Mouse (Mus musculus): ENCODE measurements around the gene Igf2r. TPM values are rescaled to one million over a fixed set of nuclear protein-coding genes. Genes with fewer than 3 reads are reported as not detected.

Gene Igf2r
- polyA plus RNA-seq, 1 experiment from 2014 or later = 6.5 TPM

DNA sequence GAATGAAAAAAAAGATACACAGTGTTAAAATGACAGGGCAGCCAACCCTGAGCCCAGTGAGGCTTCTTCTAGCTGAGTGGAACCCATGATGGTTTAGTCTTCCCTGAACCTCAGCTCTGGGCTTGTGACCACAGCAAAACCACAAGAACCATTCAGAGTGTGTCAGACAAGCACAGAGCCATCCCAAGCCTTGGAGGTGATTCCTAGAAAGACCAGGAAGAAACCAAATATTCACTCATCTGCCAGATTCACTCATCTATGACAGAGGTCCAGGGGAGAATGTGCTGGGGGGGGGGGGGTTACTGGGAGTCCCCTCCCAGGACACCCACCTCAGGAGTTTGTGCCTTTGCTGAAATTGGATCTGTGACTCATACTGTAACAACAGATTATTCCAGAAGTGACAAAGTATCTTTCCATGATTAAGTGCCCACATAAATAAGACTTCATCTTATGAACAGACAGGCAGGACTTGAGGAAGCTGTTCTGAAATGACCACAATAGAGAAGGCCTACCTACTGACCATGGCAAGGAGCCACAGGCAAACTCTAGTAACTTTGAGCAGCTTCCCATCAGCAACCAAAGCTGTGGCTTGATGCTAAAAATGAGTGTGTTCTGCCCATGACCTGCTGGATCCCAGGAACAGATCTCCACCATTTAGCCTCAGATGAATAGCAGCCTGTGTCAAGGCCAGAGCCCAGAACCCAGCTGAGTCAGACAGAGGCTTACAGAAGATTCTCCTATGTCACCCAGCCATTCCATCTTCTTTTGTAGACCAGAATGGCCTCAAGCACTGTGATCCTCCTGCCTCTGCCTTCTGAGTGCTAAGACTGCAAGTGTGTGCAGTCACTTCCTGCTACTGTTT is 35.4 kb upstream of the Igf2r start:
- Histone ChIP-seq H3K4me3 (ENCODE audit: low read depth, low read length) (no peak overlapping the region), H3K9ac (replicated peaks) (no peak overlapping the region), H3K27ac (ENCODE audit: low read depth) (no peak overlapping the region), H3K9me3 (ENCODE audit: low read length) (no peaks in the 10 kb centered on the region), H3K4me2 (ENCODE audit: low read depth, low read length) (no peak overlapping the region), H3K4me1 (ENCODE audit: insufficient read depth) (no peaks in the 10 kb centered on the region), H3K36me3 (replicated peaks; ENCODE audit: insufficient read depth, low read length) (no peaks in the 10 kb centered on the region), H3K27me3 (ENCODE audit: insufficient read depth, low read length) (no peaks in the 10 kb centered on the region)
- ATAC-seq (no peak), DNase-seq (peak; percentile 4)
- no peak for TF ChIP-seq EP300 (IDR thresholded peaks at IDR 0.05; ENCODE audit: low read depth)
- no peak for TF ChIP-seq CTCF (IDR thresholded peaks at IDR 0.05; ENCODE audit: low read depth)

- no peak overlapping the region for H3K4me3 ChIP-seq (ENCODE audit: low read depth, low read length)
- 0 out of 2 replicates have a peak, but pooled peaks cover 3% of the 10 kb centered on the region for H3K4me1 ChIP-seq (ENCODE audit: insufficient read depth)
- H3K9ac ChIP-seq (replicated peaks) = no peak overlapping the region
- no peaks in the 10 kb centered on the region for H3K36me3 ChIP-seq (replicated peaks; ENCODE audit: insufficient read depth, low read length)
- DNase-seq = no peak
- TF ChIP-seq EP300 (IDR thresholded peaks at IDR 0.05; ENCODE audit: low read depth) (no peak), CTCF (IDR thresholded peaks at IDR 0.05; ENCODE audit: low read depth) (no peak)
- 69% methylated on average over 9 of the region's 9 CpGs for WGBS (ENCODE audit: insufficient replicate concordance)
- H3K9me3 ChIP-seq (ENCODE audit: low read length) = no peaks in the 10 kb centered on the region
- no peaks in the 10 kb centered on the region for H3K27me3 ChIP-seq (ENCODE audit: insufficient read depth, low read length)
- ATAC-seq = no peak
- no peak overlapping the region for H3K4me2 ChIP-seq (ENCODE audit: low read depth, low read length)
- no peak overlapping the region for H3K27ac ChIP-seq (ENCODE audit: low read depth)
These were observed 32.5 kb upstream of the Igf2r start for GRCm38 (mm10) chr17:12801861-12802540.

DNA sequence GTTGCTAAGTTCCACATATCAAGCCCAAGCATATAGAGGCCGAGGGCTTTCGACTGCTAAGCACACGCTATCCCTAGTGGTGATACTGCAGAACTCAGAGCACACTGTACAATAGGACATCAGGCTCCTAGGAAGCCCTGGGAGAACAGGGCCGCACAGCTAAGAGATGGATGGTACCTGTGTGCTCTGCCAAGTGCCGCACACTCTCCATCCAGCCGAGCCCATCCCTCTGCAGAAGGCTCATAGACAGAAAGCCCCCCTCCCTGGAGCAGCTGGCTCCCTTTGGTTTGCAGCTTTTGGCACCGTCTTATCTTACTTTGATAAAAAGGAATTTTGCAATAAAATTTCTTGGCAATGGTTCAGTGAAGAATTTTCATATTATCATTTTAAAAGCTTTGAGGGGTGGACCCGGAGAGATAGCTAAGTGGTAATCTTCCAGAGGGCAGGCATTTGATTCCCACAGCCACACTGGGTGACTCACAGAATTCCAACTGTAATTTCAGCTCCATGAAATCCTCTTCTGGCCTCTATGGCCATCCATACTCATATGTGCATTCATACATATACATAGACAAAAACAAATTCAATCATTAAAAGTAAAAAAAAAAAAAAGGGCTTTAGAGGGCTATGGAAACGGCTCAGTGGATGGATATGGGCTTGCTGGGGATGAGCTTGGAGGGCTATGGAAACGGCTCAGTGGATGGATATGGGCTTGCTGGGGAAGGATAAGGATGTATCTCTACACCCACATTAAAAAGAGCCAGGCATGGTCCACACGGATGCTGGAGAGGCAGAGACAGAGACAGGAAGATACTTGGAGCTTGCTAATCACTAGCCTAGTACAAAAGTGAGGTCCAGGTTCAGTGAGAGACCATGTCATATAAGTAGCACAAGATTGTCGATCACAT is 30.2 kb upstream of the Igf2r start:
- H3K27me3 ChIP-seq (ENCODE audit: insufficient read depth, low read length) = no peaks in the 10 kb centered on the region
- H3K4me3 ChIP-seq (ENCODE audit: low read depth, low read length) = no peak overlapping the region
- H3K4me1 ChIP-seq (ENCODE audit: insufficient read depth) = peaks cover 17% of the 10 kb centered on the region
- H3K27ac ChIP-seq (ENCODE audit: low read depth) = no peak overlapping the region
- H3K36me3 ChIP-seq (replicated peaks; ENCODE audit: insufficient read depth, low read length) = no peaks in the 10 kb centered on the region
- H3K4me2 ChIP-seq (ENCODE audit: low read depth, low read length) = no peak overlapping the region
- no peak for ATAC-seq
- no peak overlapping the region for H3K9ac ChIP-seq (replicated peaks)
- peak; percentile 1 for DNase-seq
- TF ChIP-seq EP300 (IDR thresholded peaks at IDR 0.05; ENCODE audit: low read depth) (no peak), CTCF (IDR thresholded peaks at IDR 0.05; ENCODE audit: low read depth) (peak; percentile 38; the same call in 1 of the 2 replicates)
- WGBS (ENCODE audit: insufficient replicate concordance) = 66% methylated on average over 12 of the region's 12 CpGs
- H3K9me3 ChIP-seq (ENCODE audit: low read length) = no peaks in the 10 kb centered on the region

GRCm38 (mm10) chr17:12798571-12798970 is 29.1 kb upstream of the Igf2r start:
- Histone ChIP-seq H3K4me3 (ENCODE audit: low read depth, low read length) (no peak overlapping the region), H3K9ac (replicated peaks) (no peak overlapping the region), H3K4me1 (ENCODE audit: insufficient read depth) (peaks cover 20% of the 10 kb centered on the region), H3K9me3 (ENCODE audit: low read length) (no peaks in the 10 kb centered on the region), H3K36me3 (replicated peaks; ENCODE audit: insufficient read depth, low read length) (no peaks in the 10 kb centered on the region), H3K27ac (ENCODE audit: low read depth) (no peak overlapping the region), H3K4me2 (ENCODE audit: low read depth, low read length) (no peak overlapping the region), H3K27me3 (ENCODE audit: insufficient read depth, low read length) (no peaks in the 10 kb centered on the region)
- no peak for TF ChIP-seq CTCF (IDR thresholded peaks at IDR 0.05; ENCODE audit: low read depth)
- no peak for TF ChIP-seq EP300 (IDR thresholded peaks at IDR 0.05; ENCODE audit: low read depth)
- no peak for ATAC-seq
- no peak for DNase-seq
- 87% methylated on average over 3 of the region's 3 CpGs for WGBS (ENCODE audit: insufficient replicate concordance)

DNA sequence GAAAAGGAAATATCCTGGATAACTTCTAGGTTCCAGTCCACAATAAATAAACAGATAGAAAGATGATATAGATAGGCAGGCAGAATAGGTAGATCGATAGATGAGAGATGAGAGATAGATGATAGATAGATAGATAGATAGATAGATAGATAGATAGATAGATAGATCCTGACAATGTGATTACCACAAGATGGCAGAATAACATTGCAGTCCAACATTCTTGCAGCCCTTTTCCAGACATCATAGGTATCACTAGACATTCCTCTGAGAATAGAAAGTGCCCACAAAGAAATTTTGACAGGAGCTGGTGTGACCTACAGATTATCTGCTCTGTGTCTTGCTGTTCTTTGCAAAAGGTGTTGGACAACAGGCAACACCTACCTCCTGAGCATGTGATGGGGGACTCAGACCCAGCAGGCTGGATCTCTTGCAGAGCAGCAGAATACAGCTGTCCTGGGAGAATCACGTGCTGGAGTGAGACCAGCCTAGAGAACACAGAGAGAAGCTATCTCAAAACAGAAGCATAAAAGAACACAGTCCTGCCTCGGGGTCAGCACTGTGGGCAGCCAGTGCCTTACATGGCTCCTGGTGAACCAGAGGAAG is 28.1 kb upstream of the Igf2r start:
- Histone ChIP-seq H3K27ac (ENCODE audit: low read depth) (no peak overlapping the region), H3K4me2 (ENCODE audit: low read depth, low read length) (no peak overlapping the region), H3K9ac (replicated peaks) (no peak overlapping the region), H3K36me3 (replicated peaks; ENCODE audit: insufficient read depth, low read length) (no peaks in the 10 kb centered on the region), H3K9me3 (ENCODE audit: low read length) (no peaks in the 10 kb centered on the region), H3K27me3 (ENCODE audit: insufficient read depth, low read length) (no peaks in the 10 kb centered on the region), H3K4me1 (ENCODE audit: insufficient read depth) (peaks cover 29% of the 10 kb centered on the region), H3K4me3 (ENCODE audit: low read depth, low read length) (no peak overlapping the region)
- no peak for ATAC-seq
- DNase-seq = no peak
- WGBS (ENCODE audit: insufficient replicate concordance) = 52% methylated on average over 3 of the region's 3 CpGs
- TF ChIP-seq CTCF (IDR thresholded peaks at IDR 0.05; ENCODE audit: low read depth) (peak; percentile 31; the same call in 1 of the 2 replicates), EP300 (IDR thresholded peaks at IDR 0.05; ENCODE audit: low read depth) (no peak)
